Mouse (Mus musculus) embryonic facial prominence, embryonic 12.5 days (tissue): ENCODE results near the gene Gm45140. TPM values are rescaled to one million over a fixed set of nuclear protein-coding genes. Genes with fewer than 3 reads are reported as not detected.

ENCODE experiments used
- ATAC-seq: fragments of 200-750 bp; cut with Nextera tagmentation; 2 replicates; pipeline ENCODE4 v1.8.0; 2017; ENCODE audit not compliant: insufficient number of reproducible peaks, insufficient read depth, low FRiP score, low TSS enrichment
- H3K27ac ChIP-seq: fragments of 300-500 bp; sonication (generic); 2 replicates; pipeline ENCODE4 v1.5.1; 2016; ENCODE audit warnings: mild to moderate bottlenecking
- H3K27me3 ChIP-seq: fragments of 300-500 bp; sonication (generic); 2 replicates; pipeline ENCODE4 v1.6.1; 2016; ENCODE audit warnings: mild to moderate bottlenecking, moderate library complexity
- H3K36me3 ChIP-seq: fragments of 300-500 bp; sonication (generic); 2 replicates; pipeline ENCODE4 v1.6.1; 2016; ENCODE audit warnings: mild to moderate bottlenecking
- H3K4me1 ChIP-seq: fragments of 300-500 bp; sonication (generic); 2 replicates; pipeline ENCODE4 v1.6.1; 2016
- H3K4me2 ChIP-seq: fragments of 300-500 bp; sonication (generic); replicated peaks from 2 replicates; pipeline ENCODE4 v1.6.1; 2016; ENCODE audit warnings: mild to moderate bottlenecking, moderate library complexity
- H3K4me3 ChIP-seq: fragments of 300-500 bp; sonication (generic); 2 replicates; pipeline ENCODE4 v1.5.1; 2016; ENCODE audit warnings: mild to moderate bottlenecking
- H3K9ac ChIP-seq: fragments of 300-500 bp; sonication (generic); 2 replicates; pipeline ENCODE4 v1.6.1; 2016; ENCODE audit warnings: mild to moderate bottlenecking, moderate library complexity
- H3K9me3 ChIP-seq: fragments of 300-500 bp; sonication (generic); 2 replicates; pipeline ENCODE4 v1.6.1; 2016; ENCODE audit warnings: mild to moderate bottlenecking, moderate library complexity
- WGBS: fragments of 180-500 bp; shearing (Covaris S2); methylation state at CpG from one replicate; pipeline ENCODE4 v1.1.7; 2016; 5-methylcytosine and 5-hydroxymethylcytosine counted together
- polyA plus RNA-seq: library from polyadenylated mRNA; unstranded; fragments of >200 nt; fragmentation: Nextera tagmentation; extraction: Ambion mirVana; gene quantifications from 2 replicates; pipeline ENCODE4 v1.2.1, GENCODE M21; 2016

Gene Gm45140
- polyA plus RNA-seq, 1 experiment from 2014 or later, result 4.2 TPM

- WGBS, result 15% methylated on average over 1 of the region's 1 CpGs
- Histone ChIP-seq H3K4me3 (no peak overlapping the region), H3K27ac (no peak overlapping the region), H3K4me1 (peaks cover 11% of the 10 kb centered on the region; the same call in 1 of the 2 replicates), H3K36me3 (peaks cover 44% of the 10 kb centered on the region), H3K27me3 (no peaks in the 10 kb centered on the region), H3K4me2 (no peak overlapping the region), H3K9ac (no peak overlapping the region), H3K9me3 (no peaks in the 10 kb centered on the region)
- no peak for ATAC-seq
Measured at GRCm38 (mm10) chr6:87842254-87842653, 6.7 kb upstream of the Gm45140 start.

- Histone ChIP-seq H3K27ac (no peak overlapping the region), H3K9ac (no peak overlapping the region), H3K4me3 (no peak overlapping the region), H3K4me1 (peaks cover 6% of the 10 kb centered on the region; the same call in 1 of the 2 replicates), H3K9me3 (no peaks in the 10 kb centered on the region), H3K27me3 (no peaks in the 10 kb centered on the region), H3K36me3 (peaks cover 40% of the 10 kb centered on the region), H3K4me2 (no peak overlapping the region)
- ATAC-seq, result no peak
- 81% methylated on average over 8 of the region's 8 CpGs for WGBS
Measured at GRCm38 (mm10) chr6:87841635-87842034, 6.0 kb upstream of the Gm45140 start.

GRCm38 (mm10) chr6:87839797-87840341 is 4.3 kb upstream of the Gm45140 start:
- Histone ChIP-seq H3K4me1 (peaks cover 5% of the 10 kb centered on the region; the same call in 1 of the 2 replicates), H3K36me3 (peaks cover 32% of the 10 kb centered on the region), H3K4me3 (no peak overlapping the region), H3K9me3 (no peaks in the 10 kb centered on the region), H3K27me3 (no peaks in the 10 kb centered on the region), H3K9ac (no peak overlapping the region), H3K4me2 (no peak overlapping the region), H3K27ac (no peak overlapping the region)
- ATAC-seq, result no peak
- 61% methylated on average over 11 of the region's 11 CpGs for WGBS

GRCm38 (mm10) chr6:87838551-87839197 is 3.1 kb upstream of the Gm45140 start, which contains the start of gene Isy1:
Gene Isy1 (minus strand): TSS chr6:87838798.
- Histone ChIP-seq H3K27me3 (no peaks in the 10 kb centered on the region), H3K4me1 (peaks cover 5% of the 10 kb centered on the region; the same call in 1 of the 2 replicates), H3K9ac (peak within 1 kb of the TSS; percentile 75), H3K27ac (peak within 1 kb of the TSS; percentile 90), H3K4me3 (peak within 1 kb of the TSS; percentile 85), H3K4me2 (peak within 1 kb of the TSS; percentile 83), H3K36me3 (peaks cover 31% of the 10 kb centered on the region), H3K9me3 (no peaks in the 10 kb centered on the region)
- peak; percentile 94 for ATAC-seq
- WGBS, result under 1% methylated on average over 46 of the region's 46 CpGs

GRCm38 (mm10) chr6:87820366-87820765 is 15.2 kb downstream of the Gm45140 start:
- no peaks in the 10 kb centered on the region for H3K27me3 ChIP-seq
- WGBS, result 93% methylated on average over 2 of the region's 2 CpGs
- no peaks in the 10 kb centered on the region for H3K4me1 ChIP-seq
- no peak overlapping the region for H3K4me2 ChIP-seq
- no peak overlapping the region for H3K4me3 ChIP-seq
- ATAC-seq, result no peak
- no peaks in the 10 kb centered on the region for H3K9me3 ChIP-seq
- no peak overlapping the region for H3K9ac ChIP-seq
- no peak overlapping the region for H3K27ac ChIP-seq
- peaks cover 91% of the 10 kb centered on the region for H3K36me3 ChIP-seq

GRCm38 (mm10) chr6:87814486-87814885 is 21.1 kb downstream of the Gm45140 start:
- 93% methylated on average over 5 of the region's 5 CpGs for WGBS
- Histone ChIP-seq H3K27me3 (no peaks in the 10 kb centered on the region), H3K9ac (no peak overlapping the region), H3K4me3 (no peak overlapping the region), H3K27ac (no peak overlapping the region), H3K36me3 (peaks cover 44% of the 10 kb centered on the region), H3K4me1 (peaks cover 9% of the 10 kb centered on the region; the same call in 1 of the 2 replicates), H3K4me2 (no peak overlapping the region), H3K9me3 (no peaks in the 10 kb centered on the region)
- no peak for ATAC-seq

- Histone ChIP-seq H3K4me1 (peaks cover 9% of the 10 kb centered on the region; the same call in 1 of the 2 replicates), H3K9ac (no peak overlapping the region), H3K27me3 (no peaks in the 10 kb centered on the region), H3K36me3 (peaks cover 29% of the 10 kb centered on the region), H3K4me3 (no peak overlapping the region), H3K9me3 (no peaks in the 10 kb centered on the region), H3K27ac (no peak overlapping the region), H3K4me2 (peak overlapping the region; percentile 93)
- no peak for ATAC-seq
- 70% methylated on average over 1 of the region's 1 CpGs for WGBS
Measured at GRCm38 (mm10) chr6:87812656-87813055, 22.9 kb downstream of the Gm45140 start.

- no peaks in the 10 kb centered on the region for H3K27me3 ChIP-seq
- no peaks in the 10 kb centered on the region for H3K9me3 ChIP-seq
- peaks cover 9% of the 10 kb centered on the region; the same call in 1 of the 2 replicates for H3K4me1 ChIP-seq
- H3K27ac ChIP-seq, result peak within 1 kb of the TSS; percentile 67
- peak within 1 kb of the TSS; percentile 77 for H3K9ac ChIP-seq
- H3K4me2 ChIP-seq, result peak within 1 kb of the TSS; percentile 93
- H3K36me3 ChIP-seq, result peaks cover 21% of the 10 kb centered on the region
- peak within 1 kb of the TSS; percentile 74 for H3K4me3 ChIP-seq
- under 1% methylated on average over 25 of the region's 56 CpGs for WGBS
- ATAC-seq, result peak; percentile 93
Measured at GRCm38 (mm10) chr6:87811675-87812338, 23.8 kb downstream of the Gm45140 start, which contains the start of gene Rab43. Gene Rab43 (minus strand): TSS chr6:87812164.

- under 1% methylated on average over 71 of the region's 77 CpGs for WGBS
- Histone ChIP-seq H3K27me3 (no peaks in the 10 kb centered on the region), H3K4me2 (peak overlapping the region; percentile 93), H3K9me3 (no peaks in the 10 kb centered on the region), H3K4me3 (peak overlapping the region; percentile 74), H3K4me1 (peaks cover 9% of the 10 kb centered on the region; the same call in 1 of the 2 replicates), H3K27ac (peak overlapping the region; percentile 67), H3K36me3 (peaks cover 14% of the 10 kb centered on the region), H3K9ac (peak overlapping the region; percentile 77)
- peak; percentile 47; the same call in 1 of the 2 replicates for ATAC-seq
Measured at GRCm38 (mm10) chr6:87810713-87811669, 24.6 kb downstream of the Gm45140 start.

GRCm38 (mm10) chr6:87810311-87810710 is 25.3 kb downstream of the Gm45140 start:
- H3K27ac ChIP-seq, result no peak overlapping the region
- H3K36me3 ChIP-seq, result peaks cover 7% of the 10 kb centered on the region
- peaks cover 9% of the 10 kb centered on the region; the same call in 1 of the 2 replicates for H3K4me1 ChIP-seq
- peak overlapping the region; percentile 74 for H3K4me3 ChIP-seq
- no peak overlapping the region for H3K9ac ChIP-seq
- ATAC-seq, result no peak
- no peaks in the 10 kb centered on the region for H3K27me3 ChIP-seq
- 47% methylated on average over 6 of the region's 6 CpGs for WGBS
- no peaks in the 10 kb centered on the region for H3K9me3 ChIP-seq
- peak overlapping the region; percentile 93 for H3K4me2 ChIP-seq

GRCm38 (mm10) chr6:87809651-87810161 is 25.9 kb downstream of the Gm45140 start:
- H3K27ac ChIP-seq, result no peak overlapping the region
- no peak overlapping the region for H3K4me3 ChIP-seq
- H3K36me3 ChIP-seq, result peaks cover 6% of the 10 kb centered on the region; the same call in 1 of the 2 replicates
- H3K27me3 ChIP-seq, result no peaks in the 10 kb centered on the region
- no peak overlapping the region for H3K9ac ChIP-seq
- WGBS, result 92% methylated on average over 6 of the region's 6 CpGs
- no peak overlapping the region for H3K4me2 ChIP-seq
- peaks cover 9% of the 10 kb centered on the region; the same call in 1 of the 2 replicates for H3K4me1 ChIP-seq
- H3K9me3 ChIP-seq, result no peaks in the 10 kb centered on the region
- no peak for ATAC-seq
